Mouse (Mus musculus) kidney, adult 8-10 months (tissue): ENCODE measurements around the gene Ss18l1.
A peak's percentile ranks its signal among the peaks of the same experiment; 100 is the strongest.

Experiments
- DNase-seq, 2 experiments: peaks; one replicate each; pipeline ENCODE4 v3.0.0; 2022

The Ss18l1 gene

DNA sequence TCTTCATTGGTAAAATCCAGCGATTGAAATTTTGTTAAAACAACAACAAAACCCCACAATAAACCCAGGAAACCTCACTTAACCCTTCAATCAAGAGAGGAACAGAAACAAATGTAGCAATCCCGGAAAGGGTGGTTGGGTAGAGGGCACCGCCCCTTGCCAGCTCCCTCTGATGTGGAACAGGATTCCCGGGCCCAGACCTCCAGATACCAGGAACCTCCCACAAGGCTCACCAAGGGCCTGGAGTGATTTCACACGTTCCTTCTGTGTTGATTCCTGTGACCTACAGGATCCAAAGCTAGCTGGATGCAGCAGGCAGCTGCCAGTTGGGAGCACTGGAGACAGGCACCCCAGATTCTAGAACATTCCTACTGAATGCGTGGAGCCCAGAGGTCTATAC, 1.9 kb upstream of the Ss18l1 start:
- DNase-seq, result no peak

DNA sequence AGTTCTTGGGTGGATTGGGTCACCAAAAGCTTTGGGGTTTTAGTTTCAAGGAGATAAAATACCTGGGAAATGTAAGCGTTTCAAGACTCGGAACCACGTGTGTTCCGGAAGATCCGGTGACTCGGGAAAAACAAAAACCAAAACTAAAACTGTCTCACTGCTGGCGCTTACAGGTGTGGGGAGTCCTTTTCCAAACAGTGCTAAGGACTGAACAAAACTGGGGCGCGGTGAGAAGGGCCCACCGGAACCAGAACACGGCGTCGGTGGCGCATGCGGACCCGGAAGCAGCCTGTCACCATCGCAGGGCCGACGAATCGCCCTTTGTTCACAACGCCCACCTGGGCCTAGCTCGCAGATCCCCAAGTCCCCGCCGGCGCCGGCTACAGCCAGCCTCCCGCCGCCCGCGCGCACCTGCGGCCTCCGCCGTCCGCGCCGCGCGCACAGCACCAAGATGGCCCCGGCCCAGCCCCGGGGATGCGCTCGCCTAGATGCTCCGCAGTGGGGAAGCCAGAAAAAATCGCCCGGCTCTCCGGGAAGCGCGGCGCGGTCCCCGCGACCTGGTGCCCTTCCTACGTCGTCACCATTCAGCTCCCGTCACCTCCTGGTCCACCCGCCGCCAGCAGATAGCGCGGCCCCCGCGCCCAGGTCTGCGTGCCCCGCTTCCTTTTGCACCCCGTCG, 593 bp upstream of the Ss18l1 start:
- peak in 1 of 2 experiments; percentile 32 for DNase-seq

DNA sequence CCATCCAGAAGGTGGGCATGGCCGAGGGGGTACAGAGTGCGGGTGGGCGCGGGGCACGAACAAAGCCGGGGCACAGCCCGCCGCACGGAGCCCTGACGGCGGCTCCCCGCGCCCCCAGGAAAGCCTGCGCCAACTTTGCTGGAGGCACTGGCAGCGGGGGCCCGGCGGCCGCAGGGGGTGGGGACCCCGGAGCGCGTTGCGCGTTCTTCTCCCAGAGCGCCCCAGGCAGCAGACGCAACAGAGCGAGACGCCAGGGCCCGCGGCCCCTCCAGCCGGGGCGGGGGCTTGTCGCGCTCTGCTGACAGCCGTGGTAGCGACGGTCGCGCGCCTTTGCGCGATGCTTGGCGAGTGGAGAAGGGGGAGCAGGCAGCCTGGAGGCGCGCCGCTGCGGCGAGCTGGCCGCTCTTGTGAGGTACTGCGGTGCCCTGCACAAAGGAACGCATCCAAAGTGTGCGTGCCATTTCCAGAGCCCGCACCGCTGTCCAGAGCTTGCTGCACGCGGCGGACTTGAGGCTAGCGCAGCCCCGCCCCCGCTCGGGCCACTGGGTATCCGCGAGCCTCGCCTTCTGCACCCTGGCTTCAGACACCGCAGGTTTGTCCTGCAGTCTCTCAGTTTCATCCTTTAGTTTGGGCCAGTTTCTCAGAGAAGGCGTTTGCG, 678 bp downstream of the Ss18l1 start:
- DNase-seq, result peak in 1 of 2 experiments; percentile 34

DNA sequence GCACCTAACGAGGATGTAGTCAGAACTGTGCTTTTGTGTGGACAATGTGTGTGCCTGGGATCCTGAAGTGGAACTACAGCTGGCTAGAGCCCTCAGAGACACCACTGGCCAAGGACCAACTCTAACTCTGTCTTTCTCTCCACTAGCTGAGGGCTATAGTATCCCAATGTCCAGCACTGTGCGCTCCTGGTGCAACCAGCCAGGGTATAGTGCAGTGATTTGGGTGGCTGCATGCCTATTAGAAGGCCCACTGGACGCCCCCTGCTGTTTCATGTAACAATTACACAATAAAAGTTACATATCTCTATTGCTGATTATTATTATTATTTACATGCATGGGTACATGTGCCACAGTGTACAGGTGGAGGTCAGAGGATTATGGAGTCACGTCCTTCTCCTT, 3.0 kb downstream of the Ss18l1 start:
- DNase-seq, result peak; percentile 23 to 38

DNA sequence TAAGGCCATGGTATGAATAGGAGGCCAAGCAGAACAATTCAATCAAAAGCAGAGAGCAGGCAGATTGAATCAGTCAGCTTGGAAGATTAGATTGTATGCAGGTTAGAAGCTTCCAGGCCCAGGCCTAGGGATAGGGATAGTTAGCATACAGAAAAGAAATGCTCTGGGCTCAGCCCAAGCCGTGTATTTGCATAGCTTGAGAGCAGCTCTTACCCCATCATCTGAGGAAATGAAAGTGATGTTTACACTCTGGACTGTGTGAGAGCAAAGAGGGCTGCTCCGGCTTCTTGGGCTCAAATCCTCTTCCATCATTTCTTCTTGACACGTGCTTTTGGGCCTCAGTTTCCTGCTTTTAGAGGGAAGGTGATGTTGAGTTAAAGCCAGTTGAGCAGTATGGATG, 5.3 kb downstream of the Ss18l1 start:
- DNase-seq, result no peak

DNA sequence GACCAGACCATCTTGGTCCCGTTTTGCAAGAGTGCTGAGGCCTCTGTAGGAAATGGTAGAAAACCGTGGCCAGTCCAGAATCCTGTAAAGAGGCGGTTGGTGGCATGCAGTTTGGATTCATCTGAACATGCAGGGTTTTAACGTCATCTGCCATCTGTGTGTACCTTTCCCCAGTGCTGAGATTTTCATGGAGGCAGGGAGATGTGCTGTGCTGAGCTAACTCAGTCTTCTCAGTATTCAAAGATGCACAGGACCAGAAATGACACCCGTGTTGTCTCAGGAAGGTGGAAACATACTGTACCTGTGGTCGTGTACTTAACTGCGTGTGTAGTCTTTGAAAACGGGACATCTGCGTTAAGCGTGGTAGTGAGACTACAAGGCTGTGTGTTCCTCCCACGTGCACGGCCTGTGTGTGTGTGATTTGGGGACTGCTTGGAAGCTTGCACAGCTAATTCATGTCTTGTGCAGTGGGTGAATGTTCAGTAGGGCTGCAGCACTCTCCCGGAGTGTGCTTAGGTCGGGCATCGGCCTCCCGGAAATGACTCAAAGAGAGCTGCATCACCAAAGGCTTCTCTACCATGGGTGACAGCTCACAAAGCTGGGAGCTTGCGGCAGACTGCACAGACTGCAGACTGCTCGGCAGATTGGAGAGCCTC, 5.8 kb downstream of the Ss18l1 start:
- DNase-seq, result no peak

DNA sequence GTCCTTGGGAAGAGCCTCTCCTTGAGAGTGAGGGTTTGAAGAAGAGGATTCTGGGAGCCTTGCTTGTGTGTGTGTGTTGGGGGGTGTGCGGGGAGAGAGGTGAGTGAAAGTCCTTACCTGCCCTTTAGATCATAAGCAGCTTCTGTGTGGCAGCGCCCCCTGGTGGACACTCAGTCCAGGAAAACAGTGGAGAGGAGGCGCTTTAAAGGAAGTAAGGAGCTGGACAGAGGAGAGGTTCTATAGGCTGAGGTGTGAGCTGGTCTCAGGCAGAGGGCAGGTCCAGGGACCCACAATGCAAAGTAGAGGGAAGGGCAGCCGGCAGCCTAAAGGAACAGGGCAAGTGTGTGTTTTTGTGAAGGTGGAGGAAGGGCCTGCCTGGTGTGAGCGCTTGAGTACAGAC, 8.7 kb downstream of the Ss18l1 start:
- peak; percentile 71 to 85 for DNase-seq

DNA sequence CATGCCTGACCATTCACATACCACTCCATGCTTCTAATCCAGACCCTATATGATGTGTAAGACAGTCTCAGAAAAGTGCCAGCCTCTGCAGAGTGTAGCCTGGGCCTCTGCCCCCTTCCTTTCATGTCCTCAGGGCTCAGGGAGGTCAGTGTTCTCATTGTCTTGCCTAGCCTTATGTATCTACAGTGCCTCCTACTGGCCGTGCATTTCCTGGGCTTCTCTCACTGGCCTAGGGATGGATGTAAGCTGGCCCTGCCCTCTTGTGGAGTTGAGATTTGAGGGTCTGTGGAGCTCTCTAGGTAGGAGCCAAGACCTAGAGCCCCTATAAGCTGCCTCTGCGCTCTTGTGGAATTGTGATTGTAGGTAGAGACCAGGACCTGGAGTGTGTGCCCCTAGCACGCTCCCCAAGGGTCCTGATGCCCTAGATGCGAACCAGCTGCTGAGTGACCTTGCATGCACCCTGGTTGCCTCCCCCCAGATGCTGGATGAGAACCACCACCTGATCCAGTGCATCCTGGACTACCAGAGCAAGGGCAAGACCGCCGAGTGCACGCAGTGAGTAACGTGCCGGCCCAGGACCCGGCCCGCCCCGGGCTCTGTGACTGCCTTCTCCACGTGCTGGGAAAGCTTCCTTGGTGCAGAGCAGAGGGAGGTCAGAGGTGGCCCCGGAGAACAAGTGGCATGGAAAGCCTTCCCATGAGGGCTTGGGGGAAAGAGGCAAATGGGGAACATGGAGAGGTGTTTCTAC, 9.9 kb downstream of the Ss18l1 start:
- DNase-seq, result no peak

DNA sequence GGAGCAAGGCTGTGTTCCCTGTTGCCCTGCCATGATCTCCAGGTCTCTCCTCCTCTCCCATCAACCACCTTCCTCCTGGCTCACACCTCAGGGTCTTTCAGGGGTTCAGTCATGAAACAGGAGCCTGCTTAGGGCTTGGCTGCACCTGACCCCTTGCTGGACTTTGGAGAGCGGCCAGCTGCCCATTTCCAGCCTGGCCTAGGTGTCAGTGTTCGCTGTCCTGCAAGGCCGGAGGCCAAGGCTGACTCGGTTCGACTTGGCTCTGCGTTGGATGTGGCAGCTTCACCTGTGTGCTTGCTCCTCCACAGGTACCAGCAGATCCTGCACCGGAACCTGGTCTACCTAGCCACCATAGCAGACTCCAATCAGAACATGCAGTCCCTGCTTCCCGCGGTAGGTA, 10.7 kb downstream of the Ss18l1 start:
- DNase-seq, result peak; percentile 50 to 65

DNA sequence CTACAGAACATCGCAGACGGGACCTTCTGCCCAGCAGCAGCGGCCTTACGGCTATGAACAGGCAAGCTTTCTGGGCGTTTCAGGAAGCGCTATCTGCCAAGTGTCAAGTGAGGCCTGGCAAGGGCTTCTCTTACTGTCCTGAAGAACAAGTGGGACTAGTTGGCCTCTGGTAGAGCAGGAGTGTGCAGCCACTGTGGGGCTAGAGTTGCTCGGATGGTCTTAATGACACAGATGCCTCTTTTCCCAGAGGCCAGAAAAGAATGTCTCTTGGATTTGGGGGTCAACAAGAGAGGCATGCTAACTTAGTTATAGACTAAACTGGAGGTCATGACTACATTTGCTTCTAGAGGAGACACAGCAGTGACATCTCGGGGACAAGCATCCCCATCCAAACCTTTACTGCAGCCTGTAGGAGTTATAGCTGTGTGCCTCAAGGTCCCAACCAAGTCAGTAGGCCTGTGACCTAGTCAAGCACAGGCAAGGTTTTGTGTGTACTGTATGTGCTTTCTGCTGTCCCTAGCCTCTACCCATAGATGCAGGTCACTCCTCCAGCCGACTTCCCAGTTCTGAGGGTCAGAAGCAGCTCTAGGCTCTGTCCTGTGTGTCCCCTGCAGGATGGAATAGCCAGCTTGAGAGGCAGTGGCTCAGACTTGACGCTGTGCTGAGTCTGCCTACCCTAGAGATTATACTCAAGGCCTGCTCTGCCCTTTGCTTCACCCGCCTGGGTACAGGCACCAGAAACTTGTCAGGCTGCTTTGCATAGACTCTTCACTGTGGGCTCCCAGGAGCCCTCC, 21.2 kb downstream of the Ss18l1 start:
- no peak for DNase-seq

DNA sequence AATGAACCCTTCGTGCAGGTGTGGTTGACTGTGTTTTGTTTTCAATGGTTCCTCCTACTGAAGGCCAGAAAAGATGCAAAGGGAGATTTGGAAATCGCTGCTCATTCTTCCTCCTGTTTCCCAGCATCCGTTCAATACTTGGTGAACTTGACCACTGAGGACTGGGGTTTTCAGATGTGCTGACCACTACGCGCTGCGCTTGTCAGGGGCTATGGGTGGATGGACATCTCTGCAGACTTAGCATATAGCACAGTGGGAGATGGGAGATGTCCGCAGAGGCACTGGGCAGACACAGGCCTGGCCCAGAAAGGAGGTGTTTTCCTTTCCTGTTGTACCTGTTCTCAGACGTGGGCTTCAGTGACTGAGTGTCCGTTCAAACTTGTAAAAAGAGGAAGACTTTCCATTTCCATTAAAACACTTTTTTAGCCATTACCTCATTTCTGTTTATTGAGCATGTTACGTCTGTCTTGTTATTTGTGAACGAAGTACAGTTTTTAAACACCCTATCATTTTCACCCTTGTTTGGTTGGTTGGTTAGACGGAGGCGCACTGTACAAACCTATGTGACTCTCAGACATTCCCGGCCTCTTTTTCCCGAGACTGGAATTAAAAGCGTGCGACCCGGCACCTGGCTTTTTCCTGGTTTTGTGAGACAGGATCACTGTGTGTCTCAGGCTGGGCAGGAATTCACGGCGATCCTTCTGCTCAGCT, 27.6 kb downstream of the Ss18l1 start:
- no peak for DNase-seq

DNA sequence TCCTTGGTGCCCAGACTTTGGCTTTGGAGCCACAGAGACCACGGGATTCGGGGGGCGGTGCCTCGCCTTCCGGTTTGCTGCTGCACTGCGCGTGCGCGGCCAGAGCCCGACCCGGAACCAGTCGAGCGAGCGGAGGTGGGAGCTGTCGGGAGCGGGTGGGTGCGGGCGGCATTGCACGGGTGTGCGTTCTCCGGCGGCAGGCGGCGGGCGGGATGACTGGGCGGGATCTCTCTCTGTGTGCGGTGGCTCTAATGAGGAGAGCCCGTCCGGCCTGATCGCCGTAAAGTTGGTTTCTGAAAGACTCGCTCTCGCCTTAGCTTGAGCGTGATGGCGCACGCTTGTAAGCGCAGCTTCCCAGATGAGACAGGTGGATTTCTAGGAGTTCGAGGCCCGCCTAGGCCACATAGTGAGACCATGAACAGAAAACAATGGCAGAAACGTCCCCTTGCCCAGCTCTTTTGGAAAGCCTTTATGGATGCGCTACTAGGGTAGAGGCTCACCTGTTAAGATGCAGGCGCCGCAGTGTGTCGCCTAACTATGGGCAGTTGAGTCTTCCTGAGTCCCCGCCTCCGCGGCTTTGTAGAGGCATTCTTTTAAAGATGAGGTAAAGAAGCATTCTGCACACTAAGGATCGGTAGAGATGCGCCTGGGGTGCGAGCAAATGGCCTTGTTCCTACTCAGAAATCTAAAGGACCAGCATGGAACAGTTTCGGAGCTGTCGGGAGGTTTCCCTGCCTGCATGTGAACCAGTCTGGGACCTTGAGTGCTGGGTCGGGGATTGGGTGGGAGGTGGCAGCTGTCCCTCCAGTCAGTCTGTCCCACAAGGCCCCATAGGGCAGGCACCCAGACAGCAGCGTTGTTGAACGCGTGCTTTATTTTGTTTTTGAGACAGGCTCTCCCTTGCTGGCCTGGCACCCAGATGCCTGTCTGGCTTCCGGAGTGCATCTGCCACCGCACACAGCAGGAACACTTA, 28.5 kb downstream of the Ss18l1 start, which contains the start of gene Mtg2:
TSS of gene Mtg2 (plus strand) at position 108 of the 973 bp plus-strand sequence.
- DNase-seq, result peak; percentile 94

DNA sequence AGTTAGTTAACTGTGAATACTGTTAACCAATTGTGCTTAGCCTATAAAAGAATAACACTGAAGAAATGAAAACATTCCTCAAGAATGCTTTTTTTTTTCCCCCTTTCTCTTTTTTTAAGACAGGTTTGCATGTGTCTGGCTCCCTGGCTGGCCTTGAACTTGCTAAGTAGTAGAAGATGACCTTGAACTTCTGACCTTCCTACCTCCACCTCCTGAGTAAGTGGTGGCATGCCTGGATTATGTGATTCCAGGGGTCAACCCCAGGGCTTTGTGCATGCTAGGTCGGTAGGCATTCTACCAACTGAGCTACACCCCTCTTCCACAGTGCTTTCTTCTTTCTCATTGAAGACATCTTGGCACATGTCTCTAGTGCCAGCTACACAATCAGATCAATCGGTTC, 29.4 kb downstream of the Ss18l1 start:
- DNase-seq, result no peak

DNA sequence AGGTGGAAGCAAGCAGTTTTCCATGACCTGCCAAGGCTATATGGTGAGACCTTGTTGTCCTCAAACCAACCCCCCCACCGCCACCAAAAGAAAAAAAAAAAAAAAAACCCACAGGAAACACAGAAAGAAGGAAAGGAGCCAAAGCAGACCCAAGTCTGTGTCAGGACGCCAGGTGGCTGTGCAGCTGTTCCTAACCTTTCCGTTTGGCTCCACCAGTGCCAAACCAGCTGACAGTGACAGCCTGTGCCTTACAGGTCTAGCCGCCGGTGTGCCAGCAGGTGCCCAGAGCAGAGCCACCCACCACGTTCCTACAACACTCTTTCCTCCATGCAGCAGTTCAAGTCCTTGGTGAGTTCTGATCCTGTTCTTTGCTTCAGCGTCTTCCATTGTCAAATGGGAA, 30.6 kb downstream of the Ss18l1 start:
- DNase-seq, result no peak

DNA sequence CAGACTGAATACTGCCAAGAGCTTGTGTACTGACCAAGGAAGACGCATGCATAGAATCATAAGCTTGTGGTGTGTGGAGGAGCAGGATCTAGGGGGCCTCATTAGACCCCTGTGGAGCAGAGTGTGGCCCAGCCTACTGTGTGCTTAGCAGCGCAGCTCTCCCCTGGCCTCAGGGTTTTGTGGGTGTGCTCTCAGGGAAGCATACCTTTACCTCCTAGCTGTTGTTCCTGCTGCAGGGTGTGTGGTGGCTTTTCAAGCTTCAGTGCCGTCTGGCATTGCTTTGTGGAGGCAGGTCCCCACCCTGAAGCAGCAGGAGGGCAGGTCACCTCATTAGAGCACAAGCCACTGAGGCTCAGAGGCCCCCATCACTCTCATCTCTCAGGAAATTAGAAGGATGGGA, 35.3 kb downstream of the Ss18l1 start:
- DNase-seq, result no peak

DNA sequence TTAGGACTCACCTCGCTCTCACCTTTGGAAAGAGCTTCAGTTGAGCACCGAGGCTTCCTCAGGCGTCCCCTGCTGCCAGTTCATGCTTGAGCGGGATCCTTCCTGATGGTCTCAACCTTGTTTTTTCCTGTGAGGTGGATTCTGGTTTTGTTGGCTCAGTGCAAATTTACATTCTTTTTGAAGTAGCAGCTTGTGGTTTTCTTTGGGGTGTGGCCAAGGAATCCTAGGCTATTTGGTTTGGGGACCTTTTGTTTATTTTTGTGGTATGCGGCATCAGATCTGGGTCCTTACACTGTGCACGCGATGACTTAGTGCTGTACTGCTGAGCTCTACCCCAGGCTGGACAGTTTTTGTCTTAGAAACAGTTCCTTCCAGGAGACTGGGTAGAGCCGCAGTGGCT, 38.4 kb downstream of the Ss18l1 start:
- DNase-seq, result no peak

DNA sequence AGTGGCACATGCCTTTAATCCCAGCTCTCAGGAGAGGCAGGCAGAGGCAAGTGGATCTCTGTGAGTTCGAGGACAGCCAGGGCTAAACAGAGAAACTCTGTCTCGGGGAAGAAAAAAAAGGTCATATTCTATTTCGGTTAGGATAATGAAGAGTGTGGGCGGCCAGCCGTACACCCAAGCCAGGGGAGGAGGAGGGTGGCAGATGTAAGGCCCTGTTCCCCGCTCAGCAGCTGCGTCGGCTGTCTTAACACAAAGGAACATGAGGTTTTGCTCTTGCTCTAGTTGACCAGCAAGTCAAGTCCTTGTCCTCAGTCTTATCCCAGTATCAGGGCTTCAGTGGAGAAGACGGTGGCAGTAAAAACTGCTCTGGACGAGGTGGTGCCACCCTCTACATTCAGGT, 40.8 kb downstream of the Ss18l1 start:
- no peak for DNase-seq

DNA sequence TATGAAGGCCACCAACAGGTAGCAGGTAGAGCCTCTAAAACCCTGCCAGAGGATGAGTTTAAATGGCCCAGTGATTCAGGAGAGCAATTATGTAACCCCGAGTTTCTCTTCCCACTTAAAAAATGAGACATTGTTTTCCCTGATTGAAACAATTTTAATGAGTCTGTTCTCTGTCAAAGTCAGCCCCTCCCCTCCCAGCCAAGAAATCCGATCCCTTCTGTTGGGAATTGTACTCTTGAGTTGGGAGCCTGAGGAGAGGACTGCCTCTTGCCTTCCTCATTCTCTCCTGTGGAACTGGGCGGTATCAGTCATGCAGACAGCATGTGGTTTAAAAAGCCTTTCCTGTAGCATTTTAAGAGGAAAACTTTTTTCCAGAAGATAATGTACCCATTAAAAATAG, 42.3 kb downstream of the Ss18l1 start:
- no peak for DNase-seq

DNA sequence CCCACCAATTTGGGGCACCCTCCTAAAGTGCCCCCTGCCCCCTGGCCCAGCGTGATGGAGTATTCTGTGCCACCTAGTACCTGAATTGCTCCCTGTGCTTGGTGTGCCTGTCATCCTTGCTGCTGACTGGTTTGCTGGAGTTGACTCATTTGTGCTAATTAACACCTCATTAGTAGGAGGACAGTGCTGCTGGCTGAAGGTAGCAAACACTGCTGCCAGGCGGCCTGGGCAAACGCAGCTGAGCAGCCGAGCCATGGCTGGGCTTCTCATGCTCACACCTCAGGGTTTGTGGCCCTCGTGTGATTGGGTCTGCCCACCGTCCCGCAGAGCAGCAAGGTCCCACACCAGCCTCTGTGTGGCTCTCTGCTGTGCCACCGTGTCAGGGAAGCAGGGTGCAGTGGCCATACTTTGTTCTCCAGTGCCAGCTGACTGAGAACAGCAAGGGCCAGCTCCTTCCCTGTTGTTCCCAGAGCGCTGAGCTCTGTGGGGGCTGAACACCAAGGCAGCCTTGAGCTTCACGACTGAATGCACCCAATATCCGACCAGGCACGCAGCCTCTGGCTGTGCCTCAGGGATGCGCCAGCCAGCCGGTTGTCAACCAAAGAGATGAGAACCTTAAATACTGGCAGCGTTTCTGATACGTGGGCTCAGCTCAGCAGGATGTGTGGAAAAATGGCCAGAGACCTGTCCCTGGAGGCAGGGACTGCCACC, 43.8 kb downstream of the Ss18l1 start:
- DNase-seq, result no peak

DNA sequence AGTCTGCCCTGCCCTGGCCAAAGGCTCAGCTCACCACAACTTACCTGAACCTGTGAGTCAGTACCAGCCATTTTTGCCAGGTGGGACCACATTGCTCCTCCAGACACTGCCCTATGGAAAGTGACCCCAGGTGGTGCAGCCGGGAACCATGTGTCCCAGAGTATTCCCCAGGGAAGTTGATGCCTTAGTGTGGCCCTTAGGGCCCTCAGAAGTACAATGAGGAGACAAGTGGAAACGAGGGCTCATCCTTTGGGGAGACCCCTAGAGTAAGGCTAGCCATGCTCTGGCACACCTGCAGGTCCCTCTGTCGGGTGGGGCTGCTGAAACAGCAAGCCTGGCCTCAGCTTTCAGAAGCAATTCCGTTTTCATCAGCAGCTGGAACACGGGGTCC, 44.3 kb downstream of the Ss18l1 start:
- DNase-seq, result no peak
